Mouse (Mus musculus) frontal cortex, postnatal 36 days (tissue): ENCODE measurements around the gene Rac1.
"Not testable (repeated sequence)": the region's sequence is repeated elsewhere in the genome, so short reads cannot be mapped to it uniquely, and the experiment has no call there.

ENCODE experiments used
- DNase-seq, 2 experiments: peaks; one replicate each; pipeline ENCODE4 v3.0.0; 2022; ENCODE audit warnings: low spot score in 2 of 2

Gene Rac1

DNA sequence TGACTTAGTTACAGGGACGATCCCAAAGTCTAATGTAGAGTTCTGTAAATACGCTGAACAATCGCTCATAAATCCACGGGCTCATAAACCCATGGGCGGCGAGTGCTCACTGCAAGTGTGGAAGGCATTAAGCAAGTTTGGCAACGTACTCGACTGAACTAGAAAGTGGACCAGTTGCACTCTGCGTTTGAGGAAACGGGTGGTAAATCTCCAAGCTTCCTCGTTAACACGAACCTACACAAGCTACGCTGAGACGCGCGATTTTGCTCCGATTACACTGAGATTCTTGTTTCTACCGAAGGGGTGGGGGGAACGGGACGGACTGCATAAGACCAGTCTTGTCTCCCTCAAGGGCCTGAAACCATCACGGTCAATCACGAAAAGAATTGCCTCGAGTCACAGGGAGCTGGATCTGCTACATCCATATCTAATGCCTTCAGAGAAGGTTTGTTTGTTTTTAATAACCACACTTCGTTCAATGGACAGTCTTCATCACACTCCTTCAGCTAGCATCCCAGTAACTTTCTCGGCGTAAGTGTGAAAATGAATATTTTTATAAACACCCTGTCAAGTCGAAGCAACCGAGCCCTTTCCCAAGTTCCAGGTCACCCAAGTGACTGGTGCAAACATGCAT is 1.0 kb downstream of the Rac1 start:
- DNase-seq, result no peak

DNA sequence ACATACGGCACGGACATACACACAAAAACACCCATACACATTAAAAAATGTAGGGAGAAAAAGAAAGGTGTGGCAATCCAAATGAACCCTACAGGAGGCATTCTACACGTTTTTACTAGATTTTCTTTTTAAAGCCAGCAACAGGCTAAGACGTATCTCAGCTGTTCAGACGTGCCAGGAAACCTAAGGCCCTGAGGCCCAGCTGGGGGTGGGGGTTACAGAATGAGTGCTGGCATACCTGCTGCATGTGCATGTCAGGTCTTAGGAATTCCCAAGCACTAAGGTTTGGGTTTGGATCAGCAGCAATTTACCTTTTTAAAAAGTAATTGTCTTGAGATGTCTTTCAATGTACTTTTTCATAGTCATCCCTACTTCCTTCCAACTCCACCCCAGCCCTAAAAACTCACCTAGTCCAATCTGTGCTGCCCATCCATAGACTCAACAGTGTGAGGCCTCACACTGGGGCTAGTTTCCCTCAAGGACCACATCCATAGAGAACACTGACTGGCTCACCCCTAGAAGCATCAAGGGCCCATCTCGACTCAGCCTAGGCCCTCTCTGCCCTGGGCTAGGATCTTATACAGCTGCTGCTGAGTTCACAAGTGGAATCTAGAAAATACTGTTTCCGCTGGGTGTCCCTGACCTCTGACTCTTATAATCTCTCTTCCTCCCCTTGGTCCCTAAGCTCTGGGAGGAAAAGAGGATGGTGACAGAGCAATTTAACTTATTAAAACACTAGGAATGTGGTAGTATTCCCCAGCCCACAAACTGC is 2.2 kb downstream of the Rac1 start:
- DNase-seq, result no peak

- no peak for DNase-seq
Observed at GRCm38 (mm10) chr5:143522882-143523281, 5.0 kb downstream of the Rac1 start.

DNA sequence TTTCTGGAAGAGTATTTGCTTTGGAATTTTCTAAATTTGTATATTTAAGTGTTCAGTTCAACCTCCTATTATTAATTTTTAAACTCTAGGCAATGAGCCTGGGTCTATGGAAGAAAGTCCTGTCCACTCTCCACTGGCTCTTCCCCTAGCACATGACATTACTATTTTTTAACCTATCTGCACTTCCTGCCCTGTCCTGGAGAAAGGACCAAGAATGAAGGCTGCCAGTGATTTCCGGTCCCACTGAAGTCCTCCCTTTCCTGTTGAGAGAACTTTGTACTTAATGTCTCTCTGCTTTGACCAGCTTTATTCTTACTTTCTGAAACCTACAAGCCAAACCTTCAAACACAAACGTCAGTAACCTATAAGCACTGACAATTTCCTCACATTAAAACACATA is 7.4 kb downstream of the Rac1 start:
- no peak for DNase-seq

- DNase-seq, result no peak
Observed at GRCm38 (mm10) chr5:143518045-143518591, 9.7 kb downstream of the Rac1 start.

DNA sequence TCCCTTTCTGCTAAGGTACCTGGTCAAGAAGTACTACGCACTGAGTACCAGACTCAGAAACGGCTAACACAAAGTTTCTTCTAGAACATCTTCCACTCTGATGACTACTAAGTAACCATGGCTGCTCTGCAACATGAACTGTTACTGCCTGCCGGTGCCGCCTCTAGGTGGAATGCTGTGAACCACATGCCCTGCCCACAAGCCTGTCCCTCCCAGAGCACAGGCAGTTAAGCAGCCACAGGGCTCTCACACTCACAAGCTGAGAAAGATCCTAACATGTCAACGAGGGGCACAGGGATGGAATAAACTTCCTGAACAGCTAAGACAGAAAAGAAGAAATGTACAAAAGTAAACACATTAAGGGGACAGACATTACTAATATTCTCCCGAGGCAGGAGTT is 10.4 kb downstream of the Rac1 start:
- DNase-seq, result no peak

- no peak for DNase-seq
Observed at GRCm38 (mm10) chr5:143517005-143517404, 10.8 kb downstream of the Rac1 start.

- DNase-seq, result no peak
Observed at GRCm38 (mm10) chr5:143514878-143515277, 13.0 kb downstream of the Rac1 start.

DNA sequence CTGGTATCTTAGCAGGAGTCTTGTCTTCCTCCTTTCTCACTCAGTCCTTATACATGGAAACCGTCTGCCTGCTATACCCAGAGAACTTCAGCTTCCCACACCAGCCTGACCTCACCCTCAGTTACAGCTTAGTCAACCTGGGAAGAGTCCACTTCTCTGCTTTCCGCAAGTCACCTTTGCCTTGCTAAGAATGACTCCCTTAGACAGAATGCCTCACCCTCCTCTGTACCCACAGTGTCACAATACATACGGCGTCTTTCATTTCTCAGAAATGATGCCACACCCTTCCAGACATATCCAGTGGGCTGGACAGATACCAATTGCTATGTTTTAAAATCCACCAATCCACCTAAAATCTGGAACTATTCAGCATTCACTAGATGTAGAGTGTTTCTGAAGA is 15.5 kb downstream of the Rac1 start:
- no peak for DNase-seq

DNA sequence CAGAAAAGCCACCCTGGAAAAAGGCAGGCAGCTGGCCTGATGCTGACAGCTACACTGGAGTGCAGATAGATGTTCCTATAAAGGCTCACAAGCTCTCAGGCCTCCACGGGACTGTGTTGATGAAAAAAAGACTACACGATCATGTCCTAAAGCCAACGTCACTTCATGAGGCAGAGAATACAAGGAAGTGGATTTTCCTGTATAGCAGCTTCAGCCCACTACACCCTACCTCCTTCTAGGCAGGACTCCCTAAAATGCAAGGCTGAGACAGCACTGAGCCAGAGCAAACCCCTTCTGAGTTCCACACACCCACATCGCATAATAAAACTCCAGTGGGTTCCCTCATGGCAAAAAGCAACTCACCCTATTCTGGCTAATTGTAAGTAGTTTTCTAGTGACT is 16.3 kb downstream of the Rac1 start:
- DNase-seq, result no peak

DNA sequence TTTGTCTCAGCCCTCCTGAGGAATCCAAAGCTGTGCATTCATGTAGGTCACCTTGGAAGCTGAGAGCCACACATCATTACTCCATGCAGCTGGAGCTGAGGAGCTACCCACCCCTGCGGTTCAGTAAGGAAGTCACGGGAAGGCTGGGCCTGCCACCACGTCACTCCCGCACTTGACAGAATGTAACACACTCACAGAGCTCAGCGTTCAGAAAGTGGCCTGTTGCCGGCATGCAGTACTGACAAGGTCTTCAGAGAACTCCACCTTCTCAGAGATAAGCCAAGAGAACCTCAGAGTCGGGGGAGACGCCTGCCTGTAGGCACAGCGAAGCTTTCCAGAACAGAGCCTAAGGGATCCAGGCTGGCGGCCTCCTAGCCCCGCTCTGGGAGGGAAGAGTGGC is 18.1 kb downstream of the Rac1 start:
- no peak for DNase-seq

- DNase-seq, result no peak
Observed at GRCm38 (mm10) chr5:143509294-143509693, 18.5 kb downstream of the Rac1 start.

DNA sequence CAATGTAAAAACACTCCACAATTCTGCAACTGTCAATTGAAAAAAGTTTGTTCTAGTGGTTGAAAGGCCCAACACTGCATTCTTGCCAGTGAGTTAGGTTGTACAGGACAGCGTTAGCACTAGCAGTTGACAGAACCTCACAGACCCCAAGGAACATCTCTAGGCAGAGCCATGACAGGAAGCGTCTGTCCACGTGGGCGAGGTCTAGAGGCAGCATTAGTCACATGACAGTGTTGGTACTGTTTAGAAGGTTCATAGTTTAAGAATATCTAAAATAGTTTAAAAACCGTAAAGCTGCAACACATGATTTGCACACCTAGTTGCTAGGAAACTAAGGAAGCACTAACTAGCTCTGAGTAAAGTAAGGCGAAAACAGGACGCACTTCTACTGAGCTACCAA is 22.3 kb downstream of the Rac1 start:
- no peak for DNase-seq

GRCm38 (mm10) chr5:143505056-143505455 is 22.8 kb downstream of the Rac1 start:
- no peak for DNase-seq

DNA sequence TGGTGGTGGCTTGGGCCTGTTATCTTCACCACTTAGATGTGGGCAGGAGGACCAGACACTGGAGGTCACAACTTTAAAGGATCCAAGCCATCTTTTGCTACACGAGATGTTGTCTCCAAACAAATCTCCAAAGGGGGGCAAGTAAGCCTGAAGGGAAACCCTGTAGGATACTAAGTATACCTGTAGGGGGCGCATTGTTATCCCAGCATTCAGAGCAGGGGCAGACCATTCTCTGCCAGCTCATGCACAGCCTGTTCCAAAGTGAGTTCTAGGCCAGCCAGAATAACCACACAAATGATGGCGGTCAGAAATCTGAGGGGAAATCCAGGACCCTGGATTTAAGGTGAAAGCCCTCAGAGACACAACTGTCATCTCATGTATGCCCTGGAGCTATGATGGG is 23.4 kb downstream of the Rac1 start:
- no peak for DNase-seq

GRCm38 (mm10) chr5:143503740-143504139 is 24.1 kb downstream of the Rac1 start:
- no peak for DNase-seq

DNA sequence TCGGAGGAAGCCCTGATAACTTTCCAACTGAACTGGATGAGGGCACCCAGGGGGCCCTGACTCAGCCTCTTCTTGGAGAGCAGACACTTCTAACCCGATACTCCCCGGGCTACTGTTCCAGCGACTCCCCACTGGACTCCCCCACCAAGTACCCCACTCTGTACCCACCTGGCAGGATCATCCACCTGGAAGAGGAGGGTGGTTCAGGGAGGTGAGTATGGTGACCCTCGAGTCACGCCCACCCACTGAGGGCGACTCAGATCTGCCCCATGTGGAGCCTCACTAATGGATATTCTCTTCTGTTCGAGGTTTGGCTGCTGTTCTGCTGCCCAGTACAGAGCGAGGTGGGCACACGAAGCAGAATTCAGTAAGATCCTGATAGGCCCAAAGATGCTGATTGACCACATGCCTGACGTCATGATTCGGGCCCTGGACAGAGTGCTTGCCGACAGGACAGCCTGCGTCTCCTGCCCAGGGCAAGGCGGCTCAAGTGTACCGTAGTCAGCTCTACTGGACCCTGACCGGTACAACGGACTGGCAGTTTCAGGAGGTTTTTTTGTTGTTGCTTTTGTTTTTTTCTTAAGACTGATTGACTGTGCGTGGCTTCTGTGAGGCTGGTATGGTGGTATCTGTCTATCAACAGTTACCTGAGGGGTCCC is 24.8 kb downstream of the Rac1 start:
- no peak for DNase-seq

DNA sequence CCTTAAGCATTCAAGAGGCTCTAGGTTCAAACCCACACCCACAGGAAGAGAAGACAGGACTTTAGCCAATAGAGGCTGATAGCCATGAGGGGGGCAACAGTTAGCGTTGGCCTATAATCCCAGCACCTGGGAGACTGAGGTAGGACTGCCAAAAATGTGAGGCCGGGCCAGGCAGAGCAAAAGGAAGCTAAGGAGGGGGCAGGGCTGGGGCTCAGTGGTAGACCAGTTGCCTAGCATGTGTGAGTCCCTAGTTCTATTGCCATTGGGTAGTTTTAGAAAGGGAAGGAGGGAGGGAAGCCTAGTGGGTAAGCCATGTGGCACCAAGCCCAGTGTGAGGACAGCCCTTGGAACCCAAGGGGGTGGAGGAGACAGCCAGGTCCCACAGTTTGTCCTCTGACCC is 26.2 kb downstream of the Rac1 start:
- DNase-seq, result no peak

GRCm38 (mm10) chr5:143501140-143501539 is 26.7 kb downstream of the Rac1 start:
- no peak for DNase-seq

DNA sequence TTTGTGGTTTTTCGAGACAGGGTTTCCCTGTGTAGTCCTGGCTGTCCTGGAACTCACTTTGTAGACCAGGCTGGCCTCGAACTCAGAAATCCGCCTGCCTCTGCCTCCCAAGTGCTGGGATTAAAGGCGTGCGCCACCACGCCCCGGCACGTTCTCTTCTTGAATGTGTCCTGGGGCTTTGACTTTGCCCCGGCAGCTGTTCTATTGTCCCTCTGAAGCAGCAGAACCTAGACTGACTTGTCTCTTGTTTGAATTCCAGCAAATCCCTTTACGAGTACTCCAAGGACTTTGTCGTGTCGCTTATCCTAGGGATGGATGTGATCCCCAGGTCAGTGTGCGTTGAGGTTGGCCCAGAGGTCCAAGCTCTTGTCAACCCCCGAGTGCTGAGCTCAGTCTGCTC is 27.1 kb downstream of the Rac1 start:
- DNase-seq, result not testable (repeated sequence)

DNA sequence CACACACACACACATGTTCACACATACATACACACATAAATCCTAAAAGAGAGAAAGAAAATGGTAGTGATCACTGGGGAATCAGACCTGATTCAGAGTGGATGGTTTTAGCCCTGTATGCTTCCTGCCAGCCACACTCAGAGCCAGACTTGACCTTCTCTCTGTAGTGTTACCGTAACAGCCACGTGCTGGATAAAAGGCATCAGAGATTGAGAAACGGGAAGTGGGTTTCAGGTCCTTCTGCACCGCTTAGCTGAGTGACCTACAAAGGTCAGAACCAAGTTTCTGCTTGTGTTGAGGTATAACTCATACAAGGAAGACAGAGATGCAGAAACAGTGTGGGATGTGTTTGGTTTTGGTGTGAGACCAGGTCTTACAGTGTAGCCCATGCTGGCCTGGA is 28.1 kb downstream of the Rac1 start:
- DNase-seq, result no peak

DNA sequence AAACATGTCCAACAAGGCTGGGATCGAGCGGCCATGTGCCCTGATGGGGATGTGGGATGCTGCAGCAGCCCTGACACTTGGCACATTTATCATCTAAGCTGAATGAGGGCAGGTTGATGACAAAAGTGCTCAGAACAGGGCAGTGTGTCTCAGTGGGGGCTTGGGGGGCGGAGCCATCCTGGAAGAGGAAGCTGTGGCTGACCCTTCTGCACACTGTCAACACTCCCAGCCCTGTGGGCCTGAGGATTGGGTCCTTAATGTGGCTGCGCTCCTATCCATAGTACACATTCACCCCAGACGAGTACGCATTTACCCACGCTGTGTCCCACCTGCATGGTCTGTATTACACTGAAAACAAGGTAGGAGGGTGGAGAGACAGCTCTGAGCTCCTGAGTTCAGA is 28.6 kb downstream of the Rac1 start:
- DNase-seq, result no peak

DNA sequence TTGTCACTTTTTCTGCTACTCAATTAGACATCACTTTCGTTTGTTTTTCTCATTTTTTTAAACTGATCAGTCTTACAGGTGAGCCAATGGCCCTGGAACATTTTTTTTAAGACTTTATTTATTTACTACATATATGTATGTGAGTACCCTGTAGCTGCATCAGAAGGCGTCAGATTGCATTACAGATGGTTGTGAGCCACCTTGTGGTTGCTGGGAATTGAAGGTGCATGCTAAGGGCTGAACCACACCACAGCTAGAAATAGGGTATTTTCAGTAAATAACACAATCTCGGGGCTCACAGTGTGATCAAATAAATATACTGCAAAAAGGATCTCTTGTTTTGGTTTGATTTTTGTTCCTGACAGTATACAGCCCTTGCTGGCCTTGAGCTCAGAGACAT is 30.4 kb downstream of the Rac1 start:
- DNase-seq, result no peak
